Mouse (Mus musculus) small intestine, adult 2 months (tissue): Measurements from ENCODE around the gene Hs3st5. TPM values are rescaled to one million over a fixed set of nuclear protein-coding genes. Genes with fewer than 3 reads are reported as not detected.
A peak's percentile ranks its signal among the peaks of the same experiment; 100 is the strongest.

ENCODE experiments used
- H3K27ac ChIP-seq: fragments of 200-500 bp; 2 replicates; pipeline ENCODE4 v1.5.1; 2012; ENCODE audit warnings: low read depth, low read length, control low read depth, inconsistent platforms; ENCODE audit not compliant: insufficient read depth
- H3K27me3 ChIP-seq: fragments of 200-500 bp; 2 replicates; pipeline ENCODE4 v1.6.1; 2012; ENCODE audit warnings: mild to moderate bottlenecking, moderate library complexity, low read length, inconsistent platforms; ENCODE audit not compliant: control insufficient read depth, insufficient read depth
- H3K36me3 ChIP-seq: fragments of 200-500 bp; 2 replicates; pipeline ENCODE4 v1.6.1; 2012; ENCODE audit warnings: mild to moderate bottlenecking, low read length, control low read depth, inconsistent platforms; ENCODE audit not compliant: control insufficient read depth, insufficient read depth
- H3K4me1 ChIP-seq: fragments of 200-500 bp; 2 replicates; pipeline ENCODE4 v1.6.1; 2012; ENCODE audit warnings: low read length, inconsistent platforms, mixed read lengths; ENCODE audit not compliant: control insufficient read depth, insufficient read depth, insufficient read length
- H3K4me3 ChIP-seq: fragments of 200-500 bp; 2 replicates; pipeline ENCODE4 v1.5.1; 2012; ENCODE audit warnings: low read depth, mild to moderate bottlenecking, control low read depth, inconsistent platforms, low read length, moderate library complexity
- CTCF ChIP-seq: fragments of 200-500 bp; IDR thresholded peaks from 2 replicates; pipeline ENCODE4 v1.5.1; 2012; ENCODE audit warnings: low read depth, mild to moderate bottlenecking, control low read depth, inconsistent platforms, low read length, moderate library complexity, mixed read lengths; ENCODE audit not compliant: insufficient replicate concordance, insufficient read length; ENCODE audit errors: extremely low read depth
- POLR2A ChIP-seq: fragments of 200-500 bp; IDR thresholded peaks from 2 replicates; pipeline ENCODE4 v1.6.1; 2012; ENCODE audit warnings: low read depth, mild to moderate bottlenecking, control low read depth, inconsistent platforms, low read length, moderate library complexity
- WGBS: fragments of 180-500 bp; shearing (Covaris S2); methylation state at CpG from one replicate; pipeline ENCODE4 v1.1.7; 2018; 5-methylcytosine and 5-hydroxymethylcytosine counted together
- polyA plus RNA-seq: library from polyadenylated mRNA; depleted of rRNA; stranded (reverse); fragments of >200 nt; gene quantifications from 2 replicates; pipeline ENCODE4 v1.2.3, GENCODE M21; 2012

The Hs3st5 gene
- polyA plus RNA-seq, 1 experiment: 0.05 TPM

- no peaks in the 10 kb centered on the region for H3K36me3 ChIP-seq
- no peaks in the 10 kb centered on the region for H3K4me1 ChIP-seq
- H3K4me3 ChIP-seq: no peak overlapping the region
- TF ChIP-seq POLR2A (no peak), CTCF (no peak)
- no peak overlapping the region for H3K27ac ChIP-seq
- 87% methylated on average over 3 of the region's 3 CpGs for WGBS
- H3K27me3 ChIP-seq: no peaks in the 10 kb centered on the region
Measured at GRCm38 (mm10) chr10:36832204-36832603, 325.6 kb downstream of the Hs3st5 start.

GRCm38 (mm10) chr10:36834224-36834623, 327.6 kb downstream of the Hs3st5 start:
- no peak overlapping the region for H3K4me3 ChIP-seq
- H3K36me3 ChIP-seq: no peaks in the 10 kb centered on the region
- H3K27me3 ChIP-seq: no peaks in the 10 kb centered on the region
- no peaks in the 10 kb centered on the region for H3K4me1 ChIP-seq
- TF ChIP-seq CTCF (peak; percentile 41; the same call in 1 of the 2 replicates), POLR2A (no peak)
- 19% methylated on average over 5 of the region's 5 CpGs for WGBS
- H3K27ac ChIP-seq: no peak overlapping the region

- no peaks in the 10 kb centered on the region for H3K27me3 ChIP-seq
- H3K4me3 ChIP-seq: no peak overlapping the region
- TF ChIP-seq CTCF (no peak), POLR2A (no peak)
- no peaks in the 10 kb centered on the region for H3K36me3 ChIP-seq
- no peaks in the 10 kb centered on the region for H3K4me1 ChIP-seq
- WGBS: 64% methylated on average over 5 of the region's 5 CpGs
- H3K27ac ChIP-seq: no peak overlapping the region
Measured at GRCm38 (mm10) chr10:36835836-36836516, 329.4 kb downstream of the Hs3st5 start.

- Histone ChIP-seq H3K27me3 (no peaks in the 10 kb centered on the region), H3K36me3 (no peaks in the 10 kb centered on the region), H3K4me3 (no peak overlapping the region), H3K4me1 (no peaks in the 10 kb centered on the region), H3K27ac (no peak overlapping the region)
- WGBS: 82% methylated on average over 3 of the region's 3 CpGs
- TF ChIP-seq CTCF (no peak), POLR2A (no peak)
Measured at GRCm38 (mm10) chr10:36850231-36850630, 343.6 kb downstream of the Hs3st5 start.

- 84% methylated on average over 2 of the region's 2 CpGs for WGBS
- no peaks in the 10 kb centered on the region for H3K36me3 ChIP-seq
- no peaks in the 10 kb centered on the region for H3K27me3 ChIP-seq
- H3K27ac ChIP-seq: no peak overlapping the region
- no peak overlapping the region for H3K4me3 ChIP-seq
- TF ChIP-seq POLR2A (no peak), CTCF (no peak)
- no peaks in the 10 kb centered on the region for H3K4me1 ChIP-seq
Measured at GRCm38 (mm10) chr10:36862127-36862895, 355.7 kb downstream of the Hs3st5 start.
